Mouse (Mus musculus): ENCODE measurements around the gene Fyn.

The Fyn gene

GRCm38 (mm10) chr10:39379721-39380370 is 11.2 kb downstream of the Fyn start:
- peak; percentile 3 for DNase-seq

GRCm38 (mm10) chr10:39385259-39385658 is 16.6 kb downstream of the Fyn start:
- DNase-seq: no peak

GRCm38 (mm10) chr10:39386203-39386602 is 17.5 kb downstream of the Fyn start:
- DNase-seq: no peak

GRCm38 (mm10) chr10:39387024-39387423 is 18.4 kb downstream of the Fyn start:
- DNase-seq: no peak

- DNase-seq: no peak
Measured at GRCm38 (mm10) chr10:39387556-39387955, 18.9 kb downstream of the Fyn start.

GRCm38 (mm10) chr10:39388144-39388543 is 19.5 kb downstream of the Fyn start:
- no peak for DNase-seq

- DNase-seq: no peak
Measured at GRCm38 (mm10) chr10:39389451-39389891, 20.8 kb downstream of the Fyn start.

- DNase-seq: no peak
Measured at GRCm38 (mm10) chr10:39390541-39390940, 21.9 kb downstream of the Fyn start.

GRCm38 (mm10) chr10:39392900-39393483 is 24.3 kb downstream of the Fyn start:
- no peak for DNase-seq

- DNase-seq: no peak
Measured at GRCm38 (mm10) chr10:39395544-39395943, 26.9 kb downstream of the Fyn start.

- DNase-seq: no peak
Measured at GRCm38 (mm10) chr10:39398924-39399323, 30.3 kb downstream of the Fyn start.

GRCm38 (mm10) chr10:39400155-39400554 is 31.5 kb downstream of the Fyn start:
- no peak for DNase-seq

GRCm38 (mm10) chr10:39402487-39402886 is 33.8 kb downstream of the Fyn start:
- no peak for DNase-seq

- DNase-seq: peak; percentile 71
Measured at GRCm38 (mm10) chr10:39403706-39404105, 35.1 kb downstream of the Fyn start.

GRCm38 (mm10) chr10:39404175-39404574 is 35.5 kb downstream of the Fyn start:
- DNase-seq: peak; percentile 79

- no peak for DNase-seq
Measured at GRCm38 (mm10) chr10:39405982-39406797, 37.5 kb downstream of the Fyn start.

GRCm38 (mm10) chr10:39406798-39407189 is 38.1 kb downstream of the Fyn start:
- no peak for DNase-seq

- DNase-seq: no peak
Measured at GRCm38 (mm10) chr10:39407553-39407952, 38.9 kb downstream of the Fyn start.

GRCm38 (mm10) chr10:39409602-39410001 is 40.9 kb downstream of the Fyn start:
- DNase-seq: no peak

- no peak for DNase-seq
Measured at GRCm38 (mm10) chr10:39410151-39410649, 41.5 kb downstream of the Fyn start.

- no peak for DNase-seq
Measured at GRCm38 (mm10) chr10:39411857-39412559, 43.4 kb downstream of the Fyn start.

- DNase-seq: no peak
Measured at GRCm38 (mm10) chr10:39412826-39413620, 44.4 kb downstream of the Fyn start.
